Mouse (Mus musculus) liver, embryonic 14.5 days (tissue): ENCODE measurements around the gene Mta3. TPM values are rescaled to one million over a fixed set of nuclear protein-coding genes. Genes with fewer than 3 reads are reported as not detected.

ENCODE experiments used
- ATAC-seq: fragments of 200-750 bp; cut with Nextera tagmentation; 2 replicates; pipeline ENCODE4 v1.8.0; 2017; ENCODE audit warnings: moderate number of reproducible peaks, mild to moderate bottlenecking, moderate library complexity; ENCODE audit not compliant: insufficient read depth
- DNase-seq, 3 experiments: peaks; one replicate each; pipeline ENCODE4 v3.0.0-alpha.2; 2012 to 2013; ENCODE audit warnings: low read depth in 3 of 3, low spot score in 3 of 3
- H3K27ac ChIP-seq: fragments of 300-500 bp; sonication (generic); 2 replicates; pipeline ENCODE4 v1.5.1; 2014; ENCODE audit warnings: moderate library complexity, mild to moderate bottlenecking, control low read depth, inconsistent platforms
- H3K27me3 ChIP-seq: fragments of 300-500 bp; sonication (generic); 2 replicates; pipeline ENCODE4 v1.6.1; 2014; ENCODE audit warnings: mild to moderate bottlenecking, low read length, moderate library complexity; ENCODE audit not compliant: control insufficient read depth, insufficient read depth
- H3K36me3 ChIP-seq: fragments of 300-500 bp; sonication (generic); replicated peaks from 2 replicates; pipeline ENCODE4 v1.6.1; 2014; ENCODE audit warnings: low read depth; ENCODE audit not compliant: control insufficient read depth, insufficient read depth
- H3K4me1 ChIP-seq, 2 experiments: fragments of 200-500 bp in 1 of 2; fragments of 300-500 bp in 1 of 2; sonication (generic) in 1 of 2; replicated peaks; 2 replicates each; pipeline ENCODE4 v1.6.1; 2012 to 2014; ENCODE audit warnings: antibody characterized with exemption in 1 of 2, inconsistent platforms in 1 of 2, low read length in 1 of 2; ENCODE audit not compliant: control insufficient read depth in 2 of 2, insufficient read depth in 2 of 2
- H3K4me2 ChIP-seq: fragments of 300-500 bp; sonication (generic); 2 replicates; pipeline ENCODE4 v1.6.1; 2014; ENCODE audit warnings: low read depth, mild to moderate bottlenecking, control low read depth, moderate library complexity
- H3K4me3 ChIP-seq, 2 experiments: fragments of 200-500 bp in 1 of 2; fragments of 300-500 bp in 1 of 2; sonication (generic) in 1 of 2; 2 replicates each; pipeline ENCODE4 v1.5.1; 2012 to 2014; ENCODE audit warnings: low read depth in 2 of 2, low read length in 2 of 2, mild to moderate bottlenecking in 2 of 2, control low read depth in 1 of 2, inconsistent platforms in 1 of 2, moderate library complexity in 1 of 2; ENCODE audit not compliant: insufficient read depth in 1 of 2
- H3K9ac ChIP-seq: fragments of 300-500 bp; sonication (generic); replicated peaks from 2 replicates; pipeline ENCODE4 v1.6.1; 2014; ENCODE audit warnings: mild to moderate bottlenecking, control low read depth, moderate library complexity
- H3K9me3 ChIP-seq: fragments of 300-500 bp; sonication (generic); 2 replicates; pipeline ENCODE4 v1.6.1; 2016; ENCODE audit warnings: low read length, mixed read lengths; ENCODE audit not compliant: control insufficient read depth
- CTCF ChIP-seq: IDR thresholded peaks from 2 replicates; pipeline ENCODE4 v1.5.1; 2016; ENCODE audit warnings: antibody characterized with exemption, low read depth, control low read depth
- EP300 ChIP-seq: IDR thresholded peaks from 2 replicates; pipeline ENCODE4 v1.6.1; 2016; ENCODE audit warnings: antibody characterized with exemption, low read depth
- WGBS: fragments of 180-500 bp; shearing (Covaris S2); extraction: QIAGEN DNeasy Blood & Tissue Kit; methylation state at CpG from one replicate; pipeline ENCODE4 v1.1.7; 2014; ENCODE audit not compliant: insufficient replicate concordance; 5-methylcytosine and 5-hydroxymethylcytosine counted together
- polyA plus RNA-seq, 2 experiments: library from polyadenylated mRNA; depleted of rRNA in 1 of 2; stranded (reverse) in 1 of 2; unstranded in 1 of 2; fragments of >200 nt; fragmentation: Nextera tagmentation in 1 of 2; extraction: Ambion mirVana in 1 of 2; gene quantifications; 2 replicates each; pipeline versions ENCODE4 v1.2.1 to v1.2.3; 2012 to 2014

Gene Mta3
- polyA plus RNA-seq, 2 experiments, result 26.7 to 35.5 TPM

DNA sequence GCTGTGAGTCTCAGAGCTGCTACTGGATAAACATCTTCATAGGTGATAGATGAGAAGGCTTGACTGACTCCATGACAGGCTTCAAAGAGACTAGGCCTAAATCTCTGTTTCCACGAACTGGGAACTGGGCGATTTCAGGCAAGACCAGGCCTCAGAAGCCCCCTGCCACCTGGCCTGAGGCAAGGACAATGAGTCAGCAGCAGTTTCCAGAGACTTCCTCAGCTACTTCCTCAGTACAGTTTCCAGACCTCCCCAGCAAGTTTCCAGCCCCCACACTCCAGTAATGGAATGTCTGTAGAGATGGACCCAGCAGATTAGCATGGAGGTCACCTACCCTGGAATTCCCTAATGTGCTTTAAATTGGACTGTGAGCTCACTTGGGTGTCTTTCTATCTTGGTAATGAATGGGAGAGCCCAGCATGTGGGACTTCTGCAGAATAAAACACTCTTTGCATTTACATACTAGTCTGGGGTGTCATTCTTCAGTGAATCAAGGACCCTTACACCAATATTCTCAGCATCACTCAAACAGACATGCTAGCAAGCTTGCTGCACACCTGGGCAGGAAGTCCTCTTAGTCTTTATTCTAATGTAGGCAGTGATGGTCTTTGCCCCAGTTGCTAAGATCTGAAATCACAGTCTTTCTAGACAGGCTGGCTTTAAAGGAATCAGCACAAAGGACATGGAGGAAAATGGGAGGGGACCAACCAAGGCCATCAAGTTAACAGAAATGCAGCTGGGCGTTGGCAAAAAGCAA, 37.9 kb upstream of the Mta3 start:
- Histone ChIP-seq H3K4me3 (no peak overlapping the region), H3K36me3 (no peaks in the 10 kb centered on the region), H3K4me1 (peaks cover 3 to 9% of the 10 kb centered on the region in 2 experiments; a peak in 2 of 4 replicates), H3K9me3 (no peaks in the 10 kb centered on the region), H3K9ac (no peak overlapping the region), H3K27ac (no peak overlapping the region), H3K27me3 (no peaks in the 10 kb centered on the region), H3K4me2 (no peak overlapping the region)
- no peak for ATAC-seq
- TF ChIP-seq CTCF (no peak), EP300 (no peak)
- WGBS, result 69% methylated on average over 3 of the region's 3 CpGs
- no peak for DNase-seq

DNA sequence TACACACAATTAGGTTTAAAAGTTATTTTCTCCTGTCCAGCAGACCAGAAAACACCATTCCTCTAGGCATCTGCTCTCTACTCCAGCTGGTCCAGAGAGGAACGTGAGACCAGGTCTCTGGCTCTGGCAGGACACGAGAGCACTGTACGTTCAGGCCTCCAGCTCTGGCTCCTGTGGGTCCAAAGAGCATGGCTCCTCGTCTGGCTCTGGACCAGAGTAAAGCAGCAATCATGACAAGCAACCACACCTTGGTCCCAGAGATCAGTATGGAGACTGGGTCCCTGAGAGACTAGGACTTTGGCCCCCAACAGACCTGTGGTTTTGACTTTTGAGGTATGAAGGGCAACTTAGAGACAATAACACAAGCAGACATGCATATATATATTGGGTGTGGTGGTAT, 33.3 kb upstream of the Mta3 start:
- Histone ChIP-seq H3K4me2 (no peak overlapping the region), H3K9ac (no peak overlapping the region), H3K36me3 (no peaks in the 10 kb centered on the region), H3K9me3 (no peaks in the 10 kb centered on the region), H3K4me3 (no peak overlapping the region), H3K4me1 (no peaks in the 10 kb centered on the region), H3K27me3 (no peaks in the 10 kb centered on the region), H3K27ac (no peak overlapping the region)
- DNase-seq (no peak), ATAC-seq (no peak)
- WGBS, result 60% methylated on average over 4 of the region's 4 CpGs
- no peak for TF ChIP-seq CTCF
- no peak for TF ChIP-seq EP300

GRCm38 (mm10) chr17:83677370-83677769, 28.6 kb upstream of the Mta3 start:
- H3K4me1 ChIP-seq, result no peaks in the 10 kb centered on the region
- WGBS, result 68% methylated on average over 1 of the region's 1 CpGs
- ATAC-seq, result no peak
- no peaks in the 10 kb centered on the region for H3K9me3 ChIP-seq
- H3K27ac ChIP-seq, result no peak overlapping the region
- H3K9ac ChIP-seq, result no peak overlapping the region
- no peak for DNase-seq
- H3K4me3 ChIP-seq, result no peak overlapping the region
- TF ChIP-seq CTCF (no peak), EP300 (no peak)
- no peaks in the 10 kb centered on the region for H3K27me3 ChIP-seq
- H3K36me3 ChIP-seq, result no peaks in the 10 kb centered on the region
- H3K4me2 ChIP-seq, result no peak overlapping the region

- Histone ChIP-seq H3K4me2 (no peak overlapping the region), H3K27me3 (no peaks in the 10 kb centered on the region), H3K36me3 (no peaks in the 10 kb centered on the region), H3K27ac (no peak overlapping the region), H3K4me1 (peaks cover 18 to 21% of the 10 kb centered on the region in 2 experiments), H3K9me3 (no peaks in the 10 kb centered on the region), H3K9ac (no peak overlapping the region), H3K4me3 (no peak overlapping the region)
- no peak for ATAC-seq
- no peak for DNase-seq
- no peak for TF ChIP-seq CTCF
- no peak for TF ChIP-seq EP300
- 60% methylated on average over 7 of the region's 7 CpGs for WGBS
Observed at GRCm38 (mm10) chr17:83681977-83682376, 24.0 kb upstream of the Mta3 start.

- Histone ChIP-seq H3K27me3 (no peaks in the 10 kb centered on the region), H3K27ac (peak overlapping the region; percentile 62), H3K9ac (peak overlapping the region; percentile 20), H3K36me3 (no peaks in the 10 kb centered on the region), H3K9me3 (no peaks in the 10 kb centered on the region), H3K4me1 (peaks cover 20 to 23% of the 10 kb centered on the region in 2 experiments), H3K4me3 (no peak overlapping the region), H3K4me2 (peak overlapping the region; percentile 48)
- peak; percentile 91 for TF ChIP-seq EP300
- no peak for TF ChIP-seq CTCF
- DNase-seq (peak; percentile 57 to 71 (median 67)), ATAC-seq (peak; percentile 86)
- WGBS, result 25% methylated on average over 7 of the region's 7 CpGs
Observed at GRCm38 (mm10) chr17:83684475-83684874, 21.5 kb upstream of the Mta3 start.
